22 mouse cellular contexts compared by ENCODE assay signal in the genomic region with DNA sequence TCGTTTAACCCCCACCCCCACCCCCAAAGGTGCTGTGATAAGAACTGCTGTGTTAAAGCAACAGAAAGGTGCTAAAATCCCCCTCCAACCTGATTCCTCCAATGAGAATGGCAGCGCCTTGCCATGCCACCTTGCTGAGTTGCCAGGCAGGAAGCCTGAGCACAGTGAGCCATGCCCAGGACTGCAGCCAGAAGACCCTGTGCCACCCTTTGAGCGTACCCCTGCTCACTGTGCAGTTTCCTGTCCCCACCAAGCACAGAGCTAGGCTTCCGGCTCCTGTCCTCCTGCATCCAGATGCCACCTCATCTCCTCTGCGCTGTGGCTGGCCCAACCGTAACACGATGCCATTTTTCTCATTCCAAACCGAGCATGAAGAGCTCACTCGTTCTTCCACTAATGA. TPM values are rescaled to one million over a fixed set of nuclear protein-coding genes. Genes with fewer than 3 reads are reported as not detected.
A peak's percentile ranks its signal among the peaks of the same experiment; 100 is the strongest.
DNase-seq lines count a peak whose midpoint lies in the region; ATAC-seq and TF ChIP-seq lines count a peak whose summit lies in the region.
"Had no signal": no experiment of that assay in that cellular context is flagged by ENCODE, and none has a peak within 500 bp of the region (broad histone marks: within the 10 kb centered on the region; RNA-seq: fewer than 3 reads in every experiment).

No protein-coding gene starts in this region.

- H3K4me2 ChIP-seq in hindbrain, embryonic 13.5 days, result no peak overlapping the region
- no peak overlapping the region for H3K4me2 ChIP-seq in hindbrain, embryonic 14.5 days (replicated peaks)
- no peak overlapping the region for H3K4me2 ChIP-seq in forebrain, embryonic 15.5 days (replicated peaks)
- H3K4me2 ChIP-seq: forebrain, embryonic 13.5 days; heart, embryonic 15.5 days; liver, embryonic 12.5 days; midbrain, embryonic 11.5 days had no signal

- no peak for DNase-seq in hindbrain, embryonic 14.5 days (ENCODE audit: low spot score)
- DNase-seq in thymus, adult 2 months, result no peak
- DNase-seq in thymus, postnatal 10 days (ENCODE audit: low spot score in 2 of 2), result no peak
- DNase-seq in naive thymus-derived CD4-positive, alpha-beta T cell, adult 2 months (ENCODE audit: low read depth), result peak; percentile 45
- DNase-seq: adrenal gland, adult 8-10 months; B cell, adult 2 months; cerebellum, adult 8-10 months; gastrocnemius, postnatal 14 days; kidney, adult 11 months; kidney, postnatal 14 days; layer of hippocampus, adult 9-11 months; liver, postnatal 0 days; lung, postnatal 36 days had no signal

- H3K9ac ChIP-seq in hindbrain, embryonic 13.5 days, result peak overlapping the region; percentile 39; the same call in 1 of the 2 replicates
- H3K9ac ChIP-seq in hindbrain, embryonic 14.5 days, result no peak overlapping the region
- H3K9ac ChIP-seq in forebrain, embryonic 15.5 days (replicated peaks), result no peak overlapping the region
- H3K9ac ChIP-seq: forebrain, embryonic 13.5 days; heart, embryonic 15.5 days; liver, embryonic 12.5 days; liver, postnatal 0 days had no signal

- H3K9me3 ChIP-seq in hindbrain, embryonic 13.5 days, result no peaks in the 10 kb centered on the region
- H3K9me3 ChIP-seq in hindbrain, embryonic 14.5 days (ENCODE audit: control insufficient read depth, low read length), result no peaks in the 10 kb centered on the region
- H3K9me3 ChIP-seq in forebrain, embryonic 15.5 days, result no peaks in the 10 kb centered on the region
- H3K9me3 ChIP-seq: forebrain, embryonic 13.5 days; G1E; heart, embryonic 10.5 days; heart, embryonic 15.5 days; liver, embryonic 12.5 days had no signal

- no peak overlapping the region for H3K4me3 ChIP-seq in hindbrain, embryonic 13.5 days
- no peak overlapping the region for H3K4me3 ChIP-seq in hindbrain, embryonic 14.5 days (replicated peaks; ENCODE audit: low read length)
- H3K4me3 ChIP-seq in thymus, adult 2 months (ENCODE audit: control insufficient read depth, insufficient read depth, low read length), result no peak overlapping the region
- no peak overlapping the region for H3K4me3 ChIP-seq in forebrain, embryonic 15.5 days
- H3K4me3 ChIP-seq: forebrain, embryonic 13.5 days; heart, embryonic 10.5 days; heart, embryonic 15.5 days; liver, embryonic 12.5 days had no signal

- 69% methylated on average over 9 of the region's 9 CpGs for WGBS in hindbrain, embryonic 13.5 days
- WGBS in hindbrain, embryonic 14.5 days, result 73% methylated on average over 9 of the region's 9 CpGs
- 62% methylated on average over 9 of the region's 9 CpGs for WGBS in thymus, adult 2 months
- WGBS in forebrain, embryonic 15.5 days, result 60% methylated on average over 9 of the region's 9 CpGs

- TF ChIP-seq CTCF in thymus, adult 2 months (IDR thresholded peaks at IDR 0.05; ENCODE audit: borderline replicate concordance, control insufficient read depth, extremely low read depth, insufficient read depth, low read length, poor library complexity), result no peak

- H3K36me3 ChIP-seq in hindbrain, embryonic 13.5 days, result no peaks in the 10 kb centered on the region
- no peaks in the 10 kb centered on the region for H3K36me3 ChIP-seq in hindbrain, embryonic 14.5 days (replicated peaks; ENCODE audit: control insufficient read depth, insufficient read depth)
- H3K36me3 ChIP-seq in thymus, adult 2 months (ENCODE audit: control insufficient read depth, insufficient read depth, low read length), result no peaks in the 10 kb centered on the region
- no peaks in the 10 kb centered on the region for H3K36me3 ChIP-seq in forebrain, embryonic 15.5 days
- H3K36me3 ChIP-seq: G1E; heart, embryonic 10.5 days; heart, embryonic 15.5 days; liver, embryonic 12.5 days had no signal

- H3K4me1 ChIP-seq in hindbrain, embryonic 13.5 days (replicated peaks), result peaks cover 11% of the 10 kb centered on the region
- H3K4me1 ChIP-seq in hindbrain, embryonic 14.5 days (replicated peaks; ENCODE audit: control insufficient read depth, insufficient read depth, low read length), result no peaks in the 10 kb centered on the region
- H3K4me1 ChIP-seq in thymus, adult 2 months (replicated peaks; ENCODE audit: control insufficient read depth, insufficient read depth, low read length), result peaks cover 48% of the 10 kb centered on the region
- peaks cover 11% of the 10 kb centered on the region for H3K4me1 ChIP-seq in forebrain, embryonic 15.5 days
- H3K4me1 ChIP-seq: liver, embryonic 12.5 days had no signal

- no peak for TF ChIP-seq POLR2A in thymus, adult 2 months (IDR thresholded peaks at IDR 0.05; ENCODE audit: control insufficient read depth, extremely low read depth, insufficient read depth, low read length, poor library complexity)

- no peak overlapping the region for H3K27ac ChIP-seq in hindbrain, embryonic 13.5 days
- H3K27ac ChIP-seq in hindbrain, embryonic 14.5 days, result no peak overlapping the region
- peak overlapping the region; percentile 47 for H3K27ac ChIP-seq in thymus, adult 2 months (ENCODE audit: control insufficient read depth, insufficient read depth, low read length)
- H3K27ac ChIP-seq in forebrain, embryonic 15.5 days (replicated peaks), result no peak overlapping the region
- H3K27ac ChIP-seq: forebrain, embryonic 13.5 days; heart, embryonic 15.5 days; liver, embryonic 12.5 days had no signal

- no peak for ATAC-seq in hindbrain, embryonic 13.5 days (ENCODE audit: low FRiP score)
- ATAC-seq in hindbrain, embryonic 14.5 days (ENCODE audit: low FRiP score), result no peak
- no peak for ATAC-seq in forebrain, embryonic 15.5 days (replicated peaks)
- ATAC-seq: forebrain, embryonic 13.5 days; inflammation-experienced regulatory T-cells, adult 6 months; liver, embryonic 12.5 days; liver, postnatal 0 days had no signal

- no peaks in the 10 kb centered on the region for H3K27me3 ChIP-seq in hindbrain, embryonic 13.5 days
- H3K27me3 ChIP-seq in hindbrain, embryonic 14.5 days (ENCODE audit: control insufficient read depth, insufficient read depth, low read length), result no peaks in the 10 kb centered on the region
- no peaks in the 10 kb centered on the region for H3K27me3 ChIP-seq in thymus, adult 2 months (ENCODE audit: control insufficient read depth, insufficient read depth, low read length)
- H3K27me3 ChIP-seq in forebrain, embryonic 15.5 days, result no peaks in the 10 kb centered on the region
- H3K27me3 ChIP-seq: forebrain, embryonic 13.5 days; heart, embryonic 15.5 days; liver, embryonic 12.5 days had no signal

RNA-seq across cellular contexts. Expression of gene Pemt, which starts 16.3 kb away (rescaled TPM):
- polyA plus RNA-seq in hindbrain, embryonic 13.5 days (2015; fragmentation: Nextera tagmentation; extraction: Ambion mirVana), result 7.4 and 9.1 TPM in 2 replicates
- polyA plus RNA-seq in hindbrain, embryonic 14.5 days (2014; fragmentation: Nextera tagmentation; extraction: Ambion mirVana), result 7.7 and 7.9 TPM in 2 replicates
- 10.6 and 10.7 TPM in 2 replicates for polyA plus RNA-seq in thymus, adult 2 months (2012; rRNA removed)
- 5.5 and 5.8 TPM in 2 replicates for polyA plus RNA-seq in forebrain, embryonic 15.5 days (2015; fragmentation: Nextera tagmentation; extraction: Ambion mirVana)
